Mouse (Mus musculus) liver, adult (tissue): ENCODE data around the gene 2310057J18Rik.

Experiments
- GATA4 ChIP-seq: IDR thresholded peaks from 2 replicates; pipeline ENCODE4 v1.6.1; 2014; ENCODE audit warnings: mild to moderate bottlenecking, low read length; ENCODE audit not compliant: insufficient replicate concordance

2310057J18Rik gene

DNA sequence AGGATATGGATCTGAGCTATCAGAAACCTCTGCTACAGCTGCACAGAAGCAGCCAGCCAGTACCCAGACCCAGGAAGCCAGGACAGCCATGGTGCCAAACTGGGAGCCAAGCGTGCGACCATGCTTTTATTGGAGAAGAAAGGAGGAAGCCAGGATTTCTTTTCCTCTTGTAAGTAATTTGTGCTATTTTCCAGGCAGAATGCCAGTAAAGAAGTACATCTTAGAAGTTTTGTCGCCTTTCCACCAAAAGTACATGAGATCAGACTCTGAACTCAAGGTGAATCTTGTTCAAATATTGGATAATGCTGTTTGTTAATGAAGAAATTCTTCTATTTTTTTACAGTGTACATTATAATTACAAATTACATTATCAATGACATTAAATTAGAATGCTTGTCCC, at the start of gene 2310057J18Rik:
Gene 2310057J18Rik, minus strand, starts transcription at position 101 of the 400 bp plus-strand sequence.
- TF ChIP-seq GATA4: no peak

DNA sequence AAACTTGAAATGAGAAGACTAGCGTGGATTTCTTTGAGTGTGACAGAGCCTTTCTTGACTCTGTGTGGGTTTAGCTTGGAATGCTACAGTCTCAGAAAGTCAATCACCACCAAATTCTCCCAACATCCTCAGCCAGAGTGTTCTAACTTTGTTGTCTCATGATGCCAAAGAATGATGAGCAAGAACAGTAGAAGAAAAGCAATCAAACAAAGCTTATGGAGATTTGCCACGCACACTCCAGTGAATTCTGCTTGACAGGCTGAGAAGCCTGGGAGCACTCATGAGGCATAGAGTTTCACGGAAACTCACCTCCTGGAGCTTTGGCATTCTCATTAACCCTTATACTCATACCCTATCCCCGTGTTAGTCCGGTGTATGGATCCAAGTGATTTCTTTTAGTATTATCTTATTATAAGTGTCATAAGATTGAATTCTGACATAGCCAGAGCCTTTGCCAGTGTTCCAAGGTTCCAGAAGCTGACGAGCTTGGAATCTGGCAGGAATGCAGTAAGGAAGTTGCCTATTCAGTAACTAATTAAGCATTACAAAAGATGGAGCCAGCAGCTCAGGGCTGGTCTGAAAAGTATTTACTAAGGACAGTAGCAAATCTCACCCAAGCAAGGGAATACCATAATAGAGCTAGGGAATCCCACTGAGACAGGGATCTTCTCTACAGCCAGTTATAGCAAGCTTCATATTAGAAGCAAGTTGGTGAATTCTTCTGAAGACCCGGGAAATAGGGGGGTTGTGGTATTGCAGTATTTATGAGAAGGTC, 33.6 kb upstream of the 2310057J18Rik start:
- no peak for TF ChIP-seq GATA4

- TF ChIP-seq GATA4: no peak
Observed at GRCm38 (mm10) chr10:28997776-28998175, 11.7 kb upstream of the 2310057J18Rik start.

- no peak for TF ChIP-seq GATA4
Observed at GRCm38 (mm10) chr10:28988990-28989389, 2.9 kb upstream of the 2310057J18Rik start.

- no peak for TF ChIP-seq GATA4
Observed at GRCm38 (mm10) chr10:28968189-28968588, 17.9 kb downstream of the 2310057J18Rik start.

- no peak for TF ChIP-seq GATA4
Observed at GRCm38 (mm10) chr10:28955138-28955537, 31.0 kb downstream of the 2310057J18Rik start.

DNA sequence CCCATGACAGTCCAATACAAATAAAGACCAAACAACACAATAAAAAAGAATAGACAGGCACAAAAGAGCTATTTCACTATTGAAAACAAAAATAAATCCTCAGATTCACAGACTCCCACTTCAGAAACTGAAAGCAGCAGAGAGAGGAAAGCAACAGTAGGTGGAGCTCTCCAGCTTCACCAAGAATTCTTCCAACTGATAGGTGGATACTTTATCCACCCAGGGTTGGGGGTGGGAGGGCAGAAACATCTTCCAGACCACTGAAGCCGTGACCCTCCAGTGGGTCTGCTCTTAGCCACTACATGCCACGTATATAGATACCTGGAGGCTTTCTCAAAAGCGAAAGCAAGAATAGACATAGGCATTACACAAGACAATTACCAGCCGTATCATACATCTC, 31.6 kb downstream of the 2310057J18Rik start:
- no peak for TF ChIP-seq GATA4
